Mouse (Mus musculus): Measurements from ENCODE around the gene Tmcc3. TPM values are rescaled to one million over a fixed set of nuclear protein-coding genes. Genes with fewer than 3 reads are reported as not detected.
"Not testable (repeated sequence)": the region's sequence is repeated elsewhere in the genome, so short reads cannot be mapped to it uniquely, and the experiment has no call there.

The Tmcc3 gene
- polyA plus RNA-seq, 1 experiment from 2014 or later: 14.9 TPM

DNA sequence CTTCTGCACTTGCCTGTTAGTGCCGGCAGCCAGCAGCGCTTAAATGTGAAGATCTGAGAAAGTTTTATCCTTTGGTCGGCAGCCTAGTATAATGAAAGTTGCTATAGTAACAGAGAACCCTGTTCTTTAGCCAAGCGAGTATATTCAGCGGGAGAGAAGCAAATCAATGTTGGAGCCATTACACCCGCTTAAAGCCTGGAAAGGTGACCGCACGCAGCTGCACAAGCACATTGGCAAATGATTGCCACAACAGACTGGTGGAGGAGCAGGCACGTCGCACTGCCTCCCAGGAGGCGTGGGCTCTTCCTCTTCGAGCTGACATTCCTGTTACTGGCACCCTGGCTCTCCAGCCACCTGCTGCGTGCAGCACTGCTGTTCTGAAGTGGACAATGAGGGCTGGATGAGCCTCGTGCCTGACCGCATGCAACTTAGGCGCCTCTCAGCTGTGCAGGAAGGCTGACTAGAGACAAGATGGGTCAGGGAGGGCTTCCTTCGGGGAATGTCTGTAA, 273.2 kb downstream of the Tmcc3 start:
- WGBS: 10% methylated on average over 17 of the region's 17 CpGs
- no peaks in the 10 kb centered on the region for H3K27me3 ChIP-seq (replicated peaks; ENCODE audit: control insufficient read depth, insufficient read depth, low read length)
- H3K4me2 ChIP-seq (ENCODE audit: low read length): peak overlapping the region; percentile 53
- H3K4me1 ChIP-seq (ENCODE audit: control insufficient read depth, insufficient read depth, low read depth, low read length): peaks cover 13% of the 10 kb centered on the region
- H3K36me3 ChIP-seq (ENCODE audit: control insufficient read depth, insufficient read depth, low read length): peaks cover 3% of the 10 kb centered on the region
- H3K27ac ChIP-seq (ENCODE audit: low read depth, low read length): peak overlapping the region; percentile 44
- 0 out of 2 replicates have a peak, but pooled peaks cover 3% of the 10 kb centered on the region for H3K9me3 ChIP-seq (ENCODE audit: control insufficient read depth, low read length)
- H3K9ac ChIP-seq (ENCODE audit: low read depth, low read length): peak overlapping the region; percentile 51
- ATAC-seq: peak; percentile 82
- H3K4me3 ChIP-seq (ENCODE audit: low read length): no peak overlapping the region; the same call in 1 of the 2 replicates

GRCm38 (mm10) chr10:94585819-94586218, 274.1 kb downstream of the Tmcc3 start:
- 79% methylated on average over 8 of the region's 8 CpGs for WGBS
- no peak overlapping the region for H3K4me2 ChIP-seq (ENCODE audit: low read length)
- no peak overlapping the region for H3K27ac ChIP-seq (ENCODE audit: low read depth, low read length)
- no peaks in the 10 kb centered on the region for H3K27me3 ChIP-seq (replicated peaks; ENCODE audit: control insufficient read depth, insufficient read depth, low read length)
- H3K4me1 ChIP-seq (ENCODE audit: control insufficient read depth, insufficient read depth, low read depth, low read length): peaks cover 13% of the 10 kb centered on the region
- no peak overlapping the region for H3K9ac ChIP-seq (ENCODE audit: low read depth, low read length)
- no peak overlapping the region for H3K4me3 ChIP-seq (ENCODE audit: low read length)
- no peak for ATAC-seq
- H3K9me3 ChIP-seq (ENCODE audit: control insufficient read depth, low read length): 0 out of 2 replicates have a peak, but pooled peaks cover 3% of the 10 kb centered on the region
- H3K36me3 ChIP-seq (ENCODE audit: control insufficient read depth, insufficient read depth, low read length): peaks cover 3% of the 10 kb centered on the region

GRCm38 (mm10) chr10:94588976-94589375, 277.2 kb downstream of the Tmcc3 start:
- no peak for ATAC-seq
- Histone ChIP-seq H3K9ac (ENCODE audit: low read depth, low read length) (no peak overlapping the region), H3K27ac (ENCODE audit: low read depth, low read length) (no peak overlapping the region), H3K9me3 (ENCODE audit: control insufficient read depth, low read length) (peaks cover 2% of the 10 kb centered on the region; the same call in 1 of the 2 replicates), H3K4me3 (ENCODE audit: low read length) (no peak overlapping the region), H3K4me1 (ENCODE audit: control insufficient read depth, insufficient read depth, low read depth, low read length) (peaks cover 10% of the 10 kb centered on the region), H3K4me2 (ENCODE audit: low read length) (no peak overlapping the region), H3K27me3 (replicated peaks; ENCODE audit: control insufficient read depth, insufficient read depth, low read length) (no peaks in the 10 kb centered on the region), H3K36me3 (ENCODE audit: control insufficient read depth, insufficient read depth, low read length) (no peaks in the 10 kb centered on the region)
- WGBS: 86% methylated on average over 5 of the region's 5 CpGs

- Histone ChIP-seq H3K9me3 (ENCODE audit: control insufficient read depth, low read length) (peaks cover 2% of the 10 kb centered on the region; the same call in 1 of the 2 replicates), H3K4me2 (ENCODE audit: low read length) (no peak overlapping the region), H3K9ac (ENCODE audit: low read depth, low read length) (no peak overlapping the region), H3K4me3 (ENCODE audit: low read length) (no peak overlapping the region), H3K27me3 (replicated peaks; ENCODE audit: control insufficient read depth, insufficient read depth, low read length) (no peaks in the 10 kb centered on the region), H3K4me1 (ENCODE audit: control insufficient read depth, insufficient read depth, low read depth, low read length) (no peaks in the 10 kb centered on the region), H3K36me3 (ENCODE audit: control insufficient read depth, insufficient read depth, low read length) (no peaks in the 10 kb centered on the region), H3K27ac (ENCODE audit: low read depth, low read length) (no peak overlapping the region)
- 74% methylated on average over 9 of the region's 9 CpGs for WGBS
- peak; percentile 50; the same call in 1 of the 2 replicates for ATAC-seq
Measured at GRCm38 (mm10) chr10:94595705-94596104, 284.0 kb downstream of the Tmcc3 start.

GRCm38 (mm10) chr10:94599846-94600245, 288.1 kb downstream of the Tmcc3 start:
- not testable (repeated sequence) for H3K4me3 ChIP-seq (ENCODE audit: low read length); H3K9me3 ChIP-seq (ENCODE audit: control insufficient read depth, low read length); H3K4me1 ChIP-seq (ENCODE audit: control insufficient read depth, insufficient read depth, low read depth, low read length); H3K9ac ChIP-seq (ENCODE audit: low read depth, low read length); H3K27me3 ChIP-seq (replicated peaks; ENCODE audit: control insufficient read depth, insufficient read depth, low read length); H3K4me2 ChIP-seq (ENCODE audit: low read length); H3K27ac ChIP-seq (ENCODE audit: low read depth, low read length); ATAC-seq; H3K36me3 ChIP-seq (ENCODE audit: control insufficient read depth, insufficient read depth, low read length)
- 79% methylated on average over 2 of the region's 2 CpGs for WGBS

DNA sequence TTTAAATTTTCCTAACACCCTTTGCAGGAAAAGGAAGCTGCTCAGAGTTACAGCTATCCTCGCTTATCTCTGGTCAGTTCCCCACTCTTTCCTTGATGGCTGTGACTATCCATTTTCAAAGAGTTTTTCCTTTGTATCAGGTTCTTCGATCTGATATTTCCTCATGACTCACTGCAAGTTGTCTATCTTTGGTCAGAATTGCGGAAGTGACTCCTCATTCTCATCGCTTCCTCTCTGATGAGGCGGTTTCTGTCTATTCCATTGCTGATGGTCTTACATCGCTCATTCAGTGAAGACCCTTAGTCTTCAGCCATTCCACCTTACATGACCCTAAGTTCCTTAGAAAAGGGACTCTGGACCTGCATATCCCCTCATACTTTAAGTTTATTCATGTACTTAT, 289.3 kb downstream of the Tmcc3 start:
- H3K36me3 ChIP-seq (ENCODE audit: control insufficient read depth, insufficient read depth, low read length): no peaks in the 10 kb centered on the region
- no peak overlapping the region for H3K4me2 ChIP-seq (ENCODE audit: low read length)
- H3K4me3 ChIP-seq (ENCODE audit: low read length): no peak overlapping the region
- WGBS: 94% methylated on average over 6 of the region's 6 CpGs
- no peaks in the 10 kb centered on the region for H3K4me1 ChIP-seq (ENCODE audit: control insufficient read depth, insufficient read depth, low read depth, low read length)
- H3K9ac ChIP-seq (ENCODE audit: low read depth, low read length): no peak overlapping the region
- ATAC-seq: no peak
- no peak overlapping the region for H3K27ac ChIP-seq (ENCODE audit: low read depth, low read length)
- no peaks in the 10 kb centered on the region for H3K9me3 ChIP-seq (ENCODE audit: control insufficient read depth, low read length)
- no peaks in the 10 kb centered on the region for H3K27me3 ChIP-seq (replicated peaks; ENCODE audit: control insufficient read depth, insufficient read depth, low read length)

DNA sequence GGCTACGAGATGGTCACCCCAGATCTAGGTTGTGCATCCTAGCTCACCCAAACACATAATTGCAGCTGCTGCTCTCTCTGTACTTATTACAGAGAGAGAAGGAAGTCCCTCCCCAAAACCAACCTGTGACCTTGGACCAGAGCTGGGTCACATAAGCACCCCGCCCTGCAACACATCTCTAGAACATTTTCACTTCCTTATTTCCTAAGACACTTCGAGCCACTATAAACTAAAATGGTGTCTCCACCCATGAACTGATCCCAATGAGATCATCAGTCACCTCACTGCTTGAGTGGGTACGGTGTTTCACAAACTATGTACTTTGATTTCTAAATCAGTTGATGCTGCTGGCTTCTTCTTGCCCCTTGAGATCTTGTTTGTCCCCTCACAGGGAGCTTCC, 293.7 kb downstream of the Tmcc3 start:
- Histone ChIP-seq H3K27ac (ENCODE audit: low read depth, low read length) (no peak overlapping the region), H3K4me3 (ENCODE audit: low read length) (no peak overlapping the region), H3K36me3 (ENCODE audit: control insufficient read depth, insufficient read depth, low read length) (no peaks in the 10 kb centered on the region), H3K9me3 (ENCODE audit: control insufficient read depth, low read length) (no peaks in the 10 kb centered on the region), H3K27me3 (replicated peaks; ENCODE audit: control insufficient read depth, insufficient read depth, low read length) (no peaks in the 10 kb centered on the region), H3K4me2 (ENCODE audit: low read length) (no peak overlapping the region), H3K4me1 (ENCODE audit: control insufficient read depth, insufficient read depth, low read depth, low read length) (no peaks in the 10 kb centered on the region), H3K9ac (ENCODE audit: low read depth, low read length) (no peak overlapping the region)
- 95% methylated on average over 4 of the region's 4 CpGs for WGBS
- ATAC-seq: no peak

DNA sequence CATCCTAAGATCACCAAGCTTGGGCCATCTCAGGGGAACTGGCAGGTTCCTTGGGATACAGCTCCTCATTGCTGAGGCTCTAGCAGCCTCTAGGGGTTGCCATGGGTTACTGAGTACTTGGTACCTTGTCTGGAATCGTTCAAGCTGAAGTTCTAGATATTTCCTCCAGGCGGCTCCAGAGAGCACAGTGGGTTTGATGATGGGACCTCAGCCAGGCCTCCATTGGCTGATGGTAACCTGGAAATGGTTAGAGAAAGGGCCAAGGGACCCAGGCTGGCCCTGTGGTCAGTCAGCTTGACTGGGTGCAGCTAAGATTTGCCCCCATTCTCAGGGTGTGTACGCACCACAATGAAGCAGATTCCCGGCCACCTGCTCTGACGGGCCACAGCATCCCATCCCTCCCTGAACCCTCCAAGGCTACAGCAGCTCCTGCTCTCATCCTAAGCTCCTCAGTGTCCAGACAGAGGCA, 297.6 kb downstream of the Tmcc3 start:
- H3K9ac ChIP-seq (ENCODE audit: low read depth, low read length): no peak overlapping the region
- peaks cover 10% of the 10 kb centered on the region for H3K4me1 ChIP-seq (ENCODE audit: control insufficient read depth, insufficient read depth, low read depth, low read length)
- ATAC-seq: peak; percentile 43
- no peaks in the 10 kb centered on the region for H3K27me3 ChIP-seq (replicated peaks; ENCODE audit: control insufficient read depth, insufficient read depth, low read length)
- 52% methylated on average over 5 of the region's 5 CpGs for WGBS
- H3K4me3 ChIP-seq (ENCODE audit: low read length): no peak overlapping the region
- H3K9me3 ChIP-seq (ENCODE audit: control insufficient read depth, low read length): no peaks in the 10 kb centered on the region
- no peaks in the 10 kb centered on the region for H3K36me3 ChIP-seq (ENCODE audit: control insufficient read depth, insufficient read depth, low read length)
- H3K27ac ChIP-seq (ENCODE audit: low read depth, low read length): no peak overlapping the region
- H3K4me2 ChIP-seq (ENCODE audit: low read length): no peak overlapping the region

DNA sequence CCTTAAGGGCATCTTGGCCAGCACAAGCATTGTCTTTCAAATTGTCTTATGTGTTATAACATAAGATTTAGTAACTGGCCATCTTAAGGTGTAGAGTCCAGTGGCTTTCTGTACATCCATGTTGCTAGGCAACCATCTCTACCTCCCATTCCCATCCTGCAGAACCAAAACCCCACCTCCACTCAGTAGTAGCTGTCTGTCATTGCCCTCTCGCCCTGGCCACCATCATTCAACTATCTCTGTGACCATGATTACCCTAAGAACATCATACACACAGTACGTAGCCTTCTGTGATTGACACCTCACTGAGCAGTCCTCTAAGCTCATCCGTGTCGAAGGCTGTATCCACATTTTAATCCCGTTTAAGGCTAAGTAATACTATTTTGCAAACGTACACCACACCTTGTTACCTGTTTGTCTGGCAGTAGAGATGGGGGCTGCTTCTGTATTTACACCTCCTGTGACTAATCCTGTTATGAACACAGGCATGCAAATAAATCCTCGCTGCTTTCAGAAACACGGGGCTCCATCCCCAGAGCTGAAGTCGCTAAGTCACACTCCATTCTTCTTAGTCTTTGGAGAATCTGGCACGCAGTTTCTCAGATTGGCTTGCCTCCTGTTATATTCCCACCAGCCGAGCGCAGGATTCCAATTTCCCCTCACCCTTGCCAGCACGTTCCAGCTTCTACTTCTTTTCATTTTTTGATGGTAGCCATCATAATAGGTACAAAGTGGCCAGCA, 299.6 kb downstream of the Tmcc3 start:
- Histone ChIP-seq H3K27ac (ENCODE audit: low read depth, low read length) (peak overlapping the region; percentile 49), H3K9ac (ENCODE audit: low read depth, low read length) (no peak overlapping the region), H3K4me2 (ENCODE audit: low read length) (peak overlapping the region; percentile 21), H3K9me3 (ENCODE audit: control insufficient read depth, low read length) (no peaks in the 10 kb centered on the region), H3K27me3 (replicated peaks; ENCODE audit: control insufficient read depth, insufficient read depth, low read length) (no peaks in the 10 kb centered on the region), H3K4me1 (ENCODE audit: control insufficient read depth, insufficient read depth, low read depth, low read length) (peaks cover 10% of the 10 kb centered on the region), H3K4me3 (ENCODE audit: low read length) (no peak overlapping the region), H3K36me3 (ENCODE audit: control insufficient read depth, insufficient read depth, low read length) (no peaks in the 10 kb centered on the region)
- peak; percentile 54; the same call in 1 of the 2 replicates for ATAC-seq
- WGBS: 49% methylated on average over 13 of the region's 13 CpGs
